Mouse (Mus musculus): Measurements from ENCODE around the gene Exosc1. TPM values are rescaled to one million over a fixed set of nuclear protein-coding genes. Genes with fewer than 3 reads are reported as not detected.

Gene Exosc1
- 10 to 100 TPM; 30.8 to 36.8 TPM for total RNA-seq (2021)

DNA sequence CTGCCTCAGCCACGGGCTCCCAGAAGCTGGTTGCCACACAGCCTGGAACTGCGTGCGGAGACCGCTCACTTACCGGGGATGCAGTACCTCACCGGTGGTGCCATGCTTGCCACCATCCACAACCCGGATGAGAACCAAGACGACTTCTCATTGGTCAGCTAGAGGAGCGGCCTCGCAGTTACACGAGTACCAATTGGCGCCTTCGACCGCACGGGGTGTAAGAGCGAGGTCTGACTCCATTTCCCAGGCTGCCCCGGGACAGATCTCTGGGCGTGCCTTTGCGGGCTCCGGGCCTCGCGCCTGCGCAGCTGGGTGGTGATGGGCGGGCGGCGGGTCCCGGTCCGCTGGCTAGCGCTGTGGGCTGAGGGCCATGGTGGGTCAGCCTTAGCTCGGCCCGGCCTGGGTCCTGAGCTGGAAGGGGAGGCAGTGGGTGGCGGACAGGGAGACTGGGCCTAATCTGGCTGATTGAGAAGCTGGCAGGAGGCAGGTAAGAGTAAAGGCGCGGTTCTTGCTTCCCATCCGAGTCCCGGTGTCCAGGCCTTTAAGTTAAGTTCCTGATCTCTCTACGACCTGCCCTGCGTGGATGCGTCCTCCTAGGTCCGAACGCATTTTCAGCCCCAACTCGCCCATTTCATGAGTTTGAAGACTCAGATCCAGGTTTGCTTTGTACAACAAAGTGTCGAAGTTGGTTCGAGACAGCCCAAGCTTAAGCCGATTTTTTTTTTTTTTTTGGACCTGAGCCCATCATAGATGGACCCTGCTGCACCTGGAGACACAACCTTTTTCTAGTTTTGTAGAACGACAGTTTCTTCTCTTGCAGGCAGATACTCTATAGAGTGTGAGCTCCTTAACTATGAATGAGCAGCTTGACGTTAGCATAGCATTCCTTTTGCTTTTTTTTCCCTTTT lies at the start of gene Exosc1, which contains the start of gene Zdhhc16:
Exosc1 (minus strand) TSS at position 245 of the 908 bp plus-strand sequence.
Zdhhc16 (plus strand) TSS at position 302 of the 908 bp plus-strand sequence.
- intact Hi-C loops (cut with DNase I), result no loop called here
- DNase-seq, result peak; percentile 98

GRCm38 (mm10) chr19:41982791-41983150 lies 49.5 kb upstream of the Exosc1 start:
- DNase-seq, result no peak

GRCm38 (mm10) chr19:41981931-41982790 lies 48.9 kb upstream of the Exosc1 start:
- intact Hi-C loops (cut with DNase I), result loop anchor here (5.0 kb wide), 1 partner anchor 40 kb away; no protein-coding TSS in a partner anchor
- DNase-seq, result no peak

More at GRCm38 (mm10) chr19:41982791-41983150, 49.5 kb upstream of the Exosc1 start:
- intact Hi-C loops (cut with DNase I), result loop anchor here (5.0 kb wide), 1 partner anchor 40 kb away; no protein-coding TSS in a partner anchor

GRCm38 (mm10) chr19:41981595-41981927 lies 48.3 kb upstream of the Exosc1 start, which contains the start of gene Ubtd1:
Gene Ubtd1 (plus strand): TSS chr19:41981763.
- no peak for DNase-seq
- intact Hi-C loops (cut with DNase I), result loop anchor here (5.0 kb wide), 1 partner anchor 41 kb away; no protein-coding TSS in a partner anchor

DNA sequence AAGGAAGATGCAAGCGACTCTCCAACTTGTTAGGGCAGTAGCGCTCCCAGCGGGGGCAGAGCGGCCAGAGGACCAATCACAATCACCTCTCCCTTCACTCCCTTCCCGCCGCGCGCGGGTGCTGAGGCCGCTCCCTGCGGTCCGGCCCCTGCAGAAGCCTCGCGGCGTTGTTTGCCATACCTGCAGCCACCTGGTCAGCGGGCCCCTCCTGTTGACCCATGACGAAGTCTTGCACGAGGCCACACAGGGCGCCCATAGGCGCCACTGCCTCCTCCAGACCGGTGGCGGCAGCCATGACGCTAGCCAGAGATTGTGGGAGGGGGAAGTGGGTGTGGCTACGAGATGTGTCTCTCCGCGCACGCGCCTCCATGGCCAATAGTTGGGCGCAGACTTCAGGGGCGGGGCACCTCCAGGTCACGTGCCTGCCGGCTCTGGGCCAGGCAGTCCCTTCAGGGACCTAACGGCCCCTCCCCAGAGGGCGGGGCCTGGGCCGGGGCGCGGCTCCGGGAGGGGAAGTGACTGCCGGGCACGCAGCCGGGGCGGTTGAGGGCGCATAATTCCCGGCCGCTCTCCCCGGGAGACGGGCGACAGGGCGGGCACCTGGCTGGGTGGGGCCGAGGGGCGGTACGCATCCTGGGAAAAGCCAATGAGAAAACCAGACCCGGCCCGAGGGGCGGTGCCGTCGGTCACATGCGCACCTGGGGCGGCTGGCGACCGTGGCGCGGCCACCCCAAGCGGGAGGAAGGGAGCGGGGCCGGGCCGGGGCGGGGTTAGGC lies 47.8 kb upstream of the Exosc1 start, which contains the start of gene Mms19:
Mms19 (minus strand) TSS at position 339 of the 776 bp plus-strand sequence.
- peak; percentile 99 for DNase-seq
- intact Hi-C loops (cut with DNase I), result loop anchor here (5.0 kb wide), 1 partner anchor 41 kb away; no protein-coding TSS in a partner anchor

- intact Hi-C loops (cut with DNase I), result loop anchor here (5.0 kb wide), 1 partner anchor 42 kb away; no protein-coding TSS in a partner anchor
- DNase-seq, result peak; percentile 20
These were observed 47.2 kb upstream of the Exosc1 start for GRCm38 (mm10) chr19:41980422-41980818.

DNA sequence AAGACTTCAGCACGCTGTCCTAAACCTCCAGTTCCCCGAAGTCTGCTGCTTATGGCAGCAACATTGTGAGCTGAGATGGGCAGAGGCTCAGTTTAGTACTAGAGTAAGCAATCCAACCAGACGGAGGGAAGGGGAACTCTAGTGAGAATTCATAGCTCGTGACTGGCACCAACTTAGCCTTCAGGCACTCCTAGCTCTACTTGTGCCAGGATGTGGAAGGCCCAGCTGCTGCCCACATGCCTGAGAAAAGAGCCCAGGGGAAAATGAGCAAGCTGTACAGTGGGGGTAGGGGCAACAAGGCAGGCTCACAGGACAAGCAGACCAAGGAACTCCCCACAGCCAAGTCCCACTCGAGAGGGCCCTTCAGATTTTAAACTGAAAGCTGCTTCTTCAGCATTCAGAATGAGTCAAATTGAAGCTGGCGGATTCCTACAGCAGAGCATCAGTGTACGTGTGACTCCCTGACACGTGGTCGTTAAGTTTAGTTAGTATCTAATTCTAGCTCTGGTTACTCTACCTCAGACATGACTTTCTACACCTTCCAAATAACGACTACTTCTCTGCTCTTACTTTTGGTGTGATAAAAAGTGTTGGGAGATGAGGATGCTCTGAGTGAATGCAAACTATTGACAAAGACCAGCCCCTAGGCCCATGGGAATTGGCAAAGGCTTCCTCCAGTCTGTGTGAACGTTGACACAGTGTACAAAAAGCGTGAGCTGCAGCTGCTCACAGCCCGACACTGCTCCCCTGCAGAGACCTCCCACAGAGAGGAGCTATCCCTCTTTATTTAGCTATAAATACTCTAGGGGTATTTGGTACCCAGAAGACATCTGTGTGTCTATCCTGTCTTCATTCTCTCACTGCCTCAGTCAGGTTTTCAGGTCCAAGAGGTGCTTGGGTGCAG lies 40.9 kb upstream of the Exosc1 start:
- intact Hi-C loops (cut with DNase I), result no loop called here
- DNase-seq, result peak; percentile 32

DNA sequence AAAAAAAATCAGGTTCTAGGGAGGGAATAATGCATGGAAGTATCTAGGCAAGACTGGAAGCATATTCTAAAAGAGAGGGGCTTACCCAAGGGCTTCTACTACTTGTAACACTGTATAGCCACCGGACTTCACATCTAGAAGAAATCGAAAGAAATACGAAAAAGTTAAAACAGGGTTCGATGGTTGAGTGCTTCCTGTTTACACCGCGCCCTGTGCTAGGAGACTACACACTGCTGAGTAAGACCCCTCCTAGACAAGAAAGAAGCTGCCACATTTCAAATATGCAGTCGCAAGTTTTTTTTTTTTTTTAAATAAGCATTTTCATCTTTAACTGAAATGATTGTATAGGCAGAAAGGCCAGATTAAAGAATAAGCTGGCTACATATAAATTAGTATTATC lies 36.4 kb upstream of the Exosc1 start:
- intact Hi-C loops (cut with DNase I), result no loop called here
- DNase-seq, result no peak

- DNase-seq, result no peak
- intact Hi-C loops (cut with DNase I), result no loop called here
These were observed 20.4 kb upstream of the Exosc1 start for GRCm38 (mm10) chr19:41953574-41953973.

DNA sequence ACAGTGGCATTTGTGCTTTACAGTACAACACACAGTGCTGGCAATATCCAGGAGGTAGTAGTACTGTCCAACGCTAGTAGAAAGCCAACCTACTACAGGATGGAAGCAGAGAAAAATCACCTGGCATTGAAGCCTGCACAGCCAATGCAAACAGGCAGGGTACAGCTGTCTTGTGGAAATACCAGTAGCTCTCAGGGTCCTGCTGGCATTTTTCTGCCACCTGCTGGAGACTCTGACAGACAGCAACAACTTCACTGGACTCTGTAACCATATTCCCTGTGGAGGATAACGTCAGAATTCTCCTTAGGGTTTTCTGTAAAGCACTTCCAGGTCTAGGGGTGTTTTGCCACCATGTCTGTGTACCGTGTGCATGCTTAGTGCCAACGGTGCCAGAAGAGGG lies 19.1 kb upstream of the Exosc1 start:
- DNase-seq, result no peak
- intact Hi-C loops (cut with DNase I), result no loop called here

GRCm38 (mm10) chr19:41943841-41944240 lies 10.6 kb upstream of the Exosc1 start:
- DNase-seq, result no peak
- intact Hi-C loops (cut with DNase I), result no loop called here

DNA sequence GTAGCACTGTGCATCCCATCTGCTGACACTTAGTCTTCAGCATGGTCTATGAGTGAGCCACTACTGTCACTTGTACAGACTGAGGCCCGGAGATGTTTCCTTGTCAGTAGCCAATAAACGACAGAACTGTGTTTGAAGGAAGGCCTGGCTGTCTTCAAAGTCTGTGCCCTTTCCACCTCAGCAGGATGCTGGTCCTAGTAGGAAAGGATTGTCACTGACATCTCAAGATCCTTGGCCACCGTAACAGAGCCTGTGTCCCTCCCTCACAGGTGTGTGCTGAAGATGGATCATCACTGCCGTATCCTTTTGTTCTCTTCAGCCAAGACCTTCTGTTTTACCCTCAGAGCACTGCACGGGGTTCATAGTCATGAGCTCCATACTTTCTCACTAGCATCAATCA lies 5.3 kb upstream of the Exosc1 start:
- intact Hi-C loops (cut with DNase I), result no loop called here
- DNase-seq, result no peak

DNA sequence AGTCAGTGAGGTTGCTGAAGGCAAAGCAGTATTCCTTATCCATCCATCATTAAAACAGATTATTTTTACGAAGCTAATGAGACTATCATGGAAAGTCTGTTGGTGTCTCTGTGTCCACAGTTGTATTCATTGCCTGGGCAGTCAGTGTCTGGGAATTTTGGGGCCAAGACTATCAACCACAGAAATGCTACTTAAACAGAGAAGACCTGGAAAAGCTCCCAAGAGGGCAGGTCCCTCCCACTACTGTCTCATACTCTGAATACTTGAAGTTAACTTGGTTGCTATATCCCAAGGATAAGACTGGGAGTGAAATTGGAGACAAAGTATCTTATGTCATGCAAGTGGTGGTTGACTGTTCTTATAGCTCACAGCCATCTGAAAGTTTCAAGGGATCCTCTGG lies 2.7 kb upstream of the Exosc1 start:
- intact Hi-C loops (cut with DNase I), result no loop called here
- DNase-seq, result no peak

DNA sequence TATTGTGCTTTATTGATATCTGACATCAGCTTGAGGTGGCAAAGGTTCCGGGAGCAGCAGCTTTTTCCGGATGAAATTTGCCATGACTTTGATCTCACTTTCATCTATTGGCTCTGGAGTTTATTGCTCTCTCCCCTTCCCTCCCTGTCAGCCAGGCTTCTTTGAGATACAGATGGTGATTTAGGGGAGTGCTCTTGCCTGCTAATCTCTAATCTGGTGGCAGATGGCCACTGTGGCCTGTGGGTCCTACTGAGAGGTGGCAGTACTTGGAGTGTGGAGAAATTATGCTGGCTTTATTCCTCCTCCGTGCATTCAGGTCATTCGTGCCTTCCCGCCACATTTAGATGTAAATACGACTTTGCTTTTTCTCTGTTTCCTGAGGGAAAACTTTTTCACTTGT lies 901 bp upstream of the Exosc1 start:
- DNase-seq, result peak; percentile 26
- intact Hi-C loops (cut with DNase I), result no loop called here

DNA sequence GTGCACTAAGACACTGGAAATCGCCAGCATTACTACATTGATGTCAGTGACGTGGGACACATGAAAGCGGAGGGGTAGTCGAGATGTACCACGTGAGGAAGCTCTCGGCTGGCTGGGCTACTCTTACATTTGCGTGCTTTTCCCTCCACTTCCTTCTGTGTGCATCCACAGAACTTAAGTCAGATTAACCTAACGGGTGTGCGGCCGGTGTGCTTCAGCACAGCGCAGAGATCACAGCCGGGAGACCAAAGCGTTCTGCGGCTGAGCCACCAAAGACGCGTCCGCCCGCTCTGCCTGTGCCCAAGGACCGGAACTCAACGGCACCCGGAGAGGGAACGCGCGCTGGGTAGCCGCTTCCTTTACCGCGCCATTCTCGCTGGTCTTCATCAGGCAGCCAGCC lies 537 bp downstream of the Exosc1 start:
- no peak for DNase-seq
- intact Hi-C loops (cut with DNase I), result no loop called here

- no peak for DNase-seq
- intact Hi-C loops (cut with DNase I), result no loop called here
These were observed 12.7 kb downstream of the Exosc1 start for GRCm38 (mm10) chr19:41920412-41921067.

GRCm38 (mm10) chr19:41919471-41919870 lies 13.8 kb downstream of the Exosc1 start:
- no peak for DNase-seq
- intact Hi-C loops (cut with DNase I), result no loop called here

- DNase-seq, result no peak
- intact Hi-C loops (cut with DNase I), result no loop called here
These were observed 16.4 kb downstream of the Exosc1 start for GRCm38 (mm10) chr19:41916853-41917252.

- no peak for DNase-seq
- intact Hi-C loops (cut with DNase I), result no loop called here
These were observed 17.9 kb downstream of the Exosc1 start for GRCm38 (mm10) chr19:41915294-41915693.
